Mouse (Mus musculus): ENCODE data around the gene Thtpa.

Thtpa gene

DNA sequence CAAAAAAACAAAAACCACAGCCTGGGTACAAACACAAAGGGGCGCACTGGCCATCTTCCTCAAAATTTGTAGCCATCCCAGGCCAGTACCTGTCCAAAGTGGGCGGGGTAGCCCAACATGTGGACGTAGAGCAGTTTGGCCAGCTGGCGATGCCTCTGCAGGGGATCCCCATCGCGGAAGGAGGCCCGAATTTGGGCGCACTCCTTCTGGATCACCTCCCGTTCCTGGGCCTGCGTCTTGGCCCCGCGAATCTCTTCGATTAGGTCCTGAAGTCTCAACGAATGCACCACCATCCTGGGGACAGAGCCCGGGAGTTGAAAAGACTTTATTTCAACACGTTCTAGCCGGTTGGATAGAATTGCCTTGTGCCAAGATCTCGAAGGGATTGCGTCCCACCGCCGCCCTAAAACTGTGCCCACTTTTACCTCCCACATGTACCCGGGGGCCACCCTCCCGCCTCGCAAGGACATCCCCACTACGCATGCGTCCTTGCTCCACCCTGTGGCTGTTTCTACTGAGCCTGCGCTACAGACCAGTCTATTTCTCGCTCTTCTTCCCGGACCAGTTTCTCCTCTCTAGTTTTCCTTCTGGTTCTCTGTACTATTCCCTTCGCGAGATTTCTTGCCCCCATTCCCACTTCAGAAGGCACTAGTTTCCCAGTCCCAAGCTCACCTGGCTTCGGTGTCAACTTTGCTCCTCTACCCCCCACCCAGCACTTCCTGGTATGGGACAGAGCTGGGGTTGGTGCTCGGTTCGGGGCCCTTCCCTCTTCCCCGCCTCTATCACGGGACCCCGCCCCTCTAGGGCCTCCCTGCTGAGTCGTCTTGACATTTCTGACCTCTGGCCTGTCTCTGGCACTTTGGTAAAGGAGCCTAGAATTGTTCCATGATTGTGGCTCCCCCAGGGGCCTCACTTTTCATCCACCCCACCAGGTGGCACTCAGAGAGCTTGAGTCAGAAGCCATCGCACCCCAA lies 11.5 kb downstream of the Thtpa start, which contains the start of gene Ap1g2:
TSS of gene Ap1g2 (minus strand) at position 758 of the 974 bp plus-strand sequence.
- DNase-seq (ENCODE audit: low spot score in 2 of 2): peak; percentile 80 to 81

DNA sequence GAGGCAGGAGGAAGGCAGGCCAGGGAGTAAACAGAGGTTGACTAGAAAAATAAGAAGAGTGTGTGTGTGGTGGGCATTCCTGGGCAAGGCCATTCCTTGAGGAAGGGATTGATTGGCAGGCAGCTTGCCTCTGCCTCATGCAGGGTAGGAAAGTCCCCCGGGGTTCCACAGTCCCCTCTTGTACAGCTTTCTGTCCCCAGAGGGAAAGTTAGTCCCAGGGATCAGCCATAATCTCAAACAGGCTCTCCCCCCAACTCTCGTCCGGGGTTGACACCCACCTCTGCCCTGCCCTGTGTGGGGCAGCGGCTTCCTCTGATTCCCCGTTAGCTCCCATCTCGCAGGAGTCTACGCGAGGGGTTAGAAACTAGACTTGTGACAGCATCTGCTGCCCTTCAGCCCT lies 12.4 kb downstream of the Thtpa start:
- DNase-seq (ENCODE audit: low spot score in 2 of 2): no peak

- no peak for DNase-seq (ENCODE audit: low spot score in 2 of 2)
Measured at GRCm38 (mm10) chr14:55108202-55108870, 13.8 kb downstream of the Thtpa start.

DNA sequence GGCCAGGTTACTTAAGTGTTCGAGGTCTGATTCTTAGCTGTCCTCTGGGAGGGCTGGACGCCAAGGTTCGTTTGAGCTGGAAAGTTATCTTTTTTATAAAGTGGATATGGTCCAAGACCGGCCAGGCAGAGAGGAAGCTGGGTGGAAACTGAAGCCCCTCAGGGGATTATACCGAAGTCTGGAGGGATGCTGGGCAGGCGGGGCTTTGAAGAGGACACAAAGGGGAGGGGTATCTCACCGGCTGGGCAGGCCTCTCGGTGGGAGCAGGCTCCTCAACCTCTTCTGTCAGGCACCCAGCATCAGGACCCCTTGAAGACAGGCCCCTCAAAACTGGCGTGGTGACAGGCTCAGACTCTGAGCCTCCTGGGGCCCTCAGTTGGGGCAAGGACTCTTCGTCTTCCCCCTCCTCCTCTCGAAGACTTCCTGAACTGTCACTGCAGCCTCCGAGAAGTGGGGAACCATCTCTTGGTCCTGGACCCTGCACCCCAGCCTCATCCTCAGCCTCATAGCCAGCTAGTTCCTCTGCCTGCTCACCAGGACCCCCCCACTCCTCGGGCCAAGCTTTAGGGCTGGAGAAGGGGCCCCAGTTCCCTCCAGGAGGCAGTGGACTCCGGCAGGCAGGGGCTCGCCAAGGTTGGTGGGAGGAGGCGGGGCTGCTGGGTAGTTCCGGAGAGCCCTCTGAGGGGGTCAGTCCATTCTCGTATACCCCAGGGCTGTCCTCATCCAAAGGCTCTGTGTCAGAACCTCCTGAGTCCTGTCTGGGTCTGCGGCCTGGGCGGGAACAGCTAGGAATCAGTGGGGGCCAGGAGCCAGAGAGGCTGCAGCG lies 14.7 kb downstream of the Thtpa start:
- no peak for DNase-seq (ENCODE audit: low spot score in 2 of 2)

DNA sequence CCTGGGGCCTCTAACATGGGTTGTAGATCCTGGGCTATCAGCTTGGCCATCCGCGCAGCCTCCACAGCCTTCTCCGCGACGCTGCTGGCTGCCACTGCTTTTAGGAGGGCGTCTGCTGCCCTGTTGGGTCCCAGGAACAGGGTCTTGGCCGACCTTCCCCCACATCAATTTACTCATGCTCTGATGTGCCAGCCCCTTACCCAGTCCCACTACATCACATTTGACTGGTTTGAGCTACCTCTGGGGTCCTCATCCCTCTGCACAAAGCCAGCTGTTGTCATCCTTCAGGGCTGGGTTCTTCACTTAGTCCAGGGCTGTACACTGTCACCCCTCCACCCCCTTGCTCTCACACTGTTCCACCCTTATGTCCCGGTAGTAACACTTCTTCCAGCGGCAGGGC lies 15.5 kb downstream of the Thtpa start:
- no peak for DNase-seq (ENCODE audit: low spot score in 2 of 2)

DNA sequence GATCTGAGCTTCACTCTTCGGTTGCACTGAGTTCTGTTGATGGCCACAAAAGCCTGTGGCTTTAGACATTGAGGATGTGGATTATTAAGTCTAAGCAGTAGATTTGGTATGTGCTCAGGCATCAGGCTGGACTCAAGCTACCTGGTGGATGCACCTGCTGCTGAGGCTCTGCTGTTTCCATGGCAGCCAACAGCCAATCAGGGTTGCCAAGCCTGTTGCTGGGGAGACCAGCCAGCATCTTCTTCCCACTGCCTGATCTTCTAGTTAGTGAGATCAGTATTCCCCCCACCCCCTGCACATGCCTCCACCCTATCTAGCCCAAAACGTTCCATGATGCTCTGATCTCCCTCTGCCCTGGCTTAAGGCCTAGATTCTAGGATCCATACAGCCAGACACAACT lies 17.1 kb downstream of the Thtpa start:
- DNase-seq (ENCODE audit: low spot score in 2 of 2): no peak

DNA sequence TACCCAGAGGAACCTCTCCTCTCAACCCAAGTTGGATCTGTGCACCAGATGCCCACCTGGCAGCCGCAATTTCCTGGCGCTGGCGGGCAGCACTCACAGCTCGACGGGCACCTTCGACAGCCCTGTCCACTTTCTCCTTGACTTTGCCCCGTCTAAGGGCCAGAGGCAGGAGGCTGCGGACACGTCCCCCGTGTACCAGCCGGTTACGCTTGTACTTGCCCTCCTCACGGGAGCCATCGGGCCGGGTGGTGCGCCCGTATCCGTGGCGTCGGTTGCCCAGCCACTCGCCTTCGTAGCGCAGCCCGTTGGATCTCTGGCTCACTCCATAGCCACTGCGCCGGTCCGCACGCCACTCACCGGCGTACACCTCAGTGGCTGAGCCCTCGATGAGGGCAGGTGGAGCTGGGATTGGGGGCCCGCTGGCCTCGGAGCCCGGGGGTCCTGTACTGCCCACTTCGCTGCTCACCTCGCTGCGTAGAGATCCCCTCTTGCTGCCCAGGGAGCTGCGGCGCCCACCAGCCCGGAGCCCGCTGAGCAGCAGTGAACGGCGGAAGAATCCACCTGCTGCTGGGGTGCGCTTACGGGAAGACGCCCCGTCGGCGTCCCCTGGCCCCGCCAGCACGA lies 18.9 kb downstream of the Thtpa start:
- DNase-seq (ENCODE audit: low spot score in 2 of 2): no peak

GRCm38 (mm10) chr14:55113975-55114645 lies 19.5 kb downstream of the Thtpa start:
- DNase-seq (ENCODE audit: low spot score in 2 of 2): peak in 1 of 2 experiments; percentile 32

DNA sequence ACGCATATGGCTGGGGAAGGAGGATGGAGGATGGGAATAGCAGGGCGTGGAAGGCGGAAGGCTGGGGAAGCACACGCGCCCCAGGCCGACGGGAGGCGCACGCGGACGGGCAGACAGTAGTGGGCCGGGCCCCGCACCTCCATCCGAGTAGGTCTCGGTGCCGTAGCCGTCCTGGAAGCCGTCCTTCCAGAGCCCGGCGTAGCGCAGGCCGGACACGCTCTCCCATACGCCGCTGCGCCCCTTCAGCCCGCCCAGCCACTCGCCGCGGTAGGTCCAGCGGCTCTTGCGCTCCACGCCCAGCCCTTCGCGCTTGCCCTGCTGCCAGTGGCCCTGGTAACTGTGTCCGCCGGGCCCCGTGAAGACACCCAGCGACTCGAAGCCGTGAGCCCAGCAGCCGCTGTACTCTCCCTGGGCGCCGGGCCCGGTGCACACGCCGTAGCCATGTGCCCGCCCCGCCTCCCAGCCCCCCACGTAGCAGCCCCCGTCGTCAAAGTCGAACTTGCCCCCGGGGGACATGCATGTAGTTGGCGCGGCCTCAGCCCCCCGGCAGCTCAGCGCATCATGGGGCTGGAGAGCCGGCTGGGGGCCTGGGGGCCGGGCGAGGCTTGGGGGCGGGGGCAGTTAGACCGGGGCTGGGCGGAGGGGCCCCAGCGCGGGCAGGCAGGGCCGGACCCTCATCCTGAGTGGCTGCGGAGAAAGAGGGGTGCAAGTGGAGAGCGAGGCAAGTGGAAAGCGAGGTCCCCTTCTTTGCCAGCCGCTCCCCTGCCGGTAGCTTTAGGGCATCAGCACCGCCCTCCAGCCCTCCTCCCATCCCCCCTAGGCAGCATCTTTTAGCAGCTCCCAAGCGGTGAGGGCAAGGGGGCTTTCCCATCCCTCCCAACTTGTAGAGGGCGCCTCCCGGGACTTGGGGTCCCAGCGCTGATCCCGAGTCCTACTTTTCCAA lies 20.4 kb downstream of the Thtpa start:
- DNase-seq (ENCODE audit: low spot score in 2 of 2): peak in 1 of 2 experiments; percentile 54

DNA sequence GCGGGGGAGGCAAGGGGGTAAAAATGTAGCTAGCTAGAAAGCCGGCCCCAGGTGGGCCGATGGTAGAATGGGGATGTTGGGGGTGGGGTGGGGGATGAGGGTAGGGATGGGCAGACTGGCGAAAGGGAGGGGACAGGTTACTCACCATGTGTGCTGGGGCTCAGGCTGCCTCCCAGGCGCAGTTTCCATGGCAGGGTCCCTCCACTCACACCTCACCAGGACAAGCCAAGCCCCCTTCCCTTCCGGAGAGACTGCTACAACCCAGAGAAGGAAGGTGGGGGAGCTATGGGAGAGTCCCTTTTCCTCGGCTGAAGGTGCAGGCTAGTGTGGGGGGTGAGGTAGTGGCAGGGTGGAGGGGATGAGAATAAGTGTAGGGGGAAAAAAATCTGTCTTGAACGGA lies 21.3 kb downstream of the Thtpa start:
- no peak for DNase-seq (ENCODE audit: low spot score in 2 of 2)

GRCm38 (mm10) chr14:55116425-55117200 lies 22.0 kb downstream of the Thtpa start, which contains the start of gene Jph4:
Jph4 (minus strand) TSS chr14:55116935.
- no peak for DNase-seq (ENCODE audit: low spot score in 2 of 2)

DNA sequence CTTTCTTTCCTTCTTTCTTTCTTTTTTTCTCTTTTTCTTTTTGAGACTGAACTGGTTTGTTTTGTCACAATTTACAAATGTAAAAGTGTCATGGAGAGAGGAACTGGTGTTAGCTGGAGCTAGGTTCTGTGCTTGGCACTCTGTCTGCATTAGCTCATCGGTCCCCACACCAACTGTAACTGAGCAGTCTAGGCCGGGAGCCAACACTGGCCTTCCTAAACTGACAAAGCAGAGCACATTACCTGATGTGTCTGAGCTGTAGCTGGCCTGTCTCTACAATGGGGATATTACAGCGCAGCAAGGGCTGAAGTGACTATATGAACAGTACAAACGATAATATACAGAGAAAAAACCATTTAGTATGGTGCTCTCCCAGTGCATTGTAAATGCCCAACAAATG lies 24.3 kb downstream of the Thtpa start:
- no peak for DNase-seq (ENCODE audit: low spot score in 2 of 2)

GRCm38 (mm10) chr14:55119421-55120134 lies 25.0 kb downstream of the Thtpa start:
- DNase-seq (ENCODE audit: low spot score in 2 of 2): no peak

DNA sequence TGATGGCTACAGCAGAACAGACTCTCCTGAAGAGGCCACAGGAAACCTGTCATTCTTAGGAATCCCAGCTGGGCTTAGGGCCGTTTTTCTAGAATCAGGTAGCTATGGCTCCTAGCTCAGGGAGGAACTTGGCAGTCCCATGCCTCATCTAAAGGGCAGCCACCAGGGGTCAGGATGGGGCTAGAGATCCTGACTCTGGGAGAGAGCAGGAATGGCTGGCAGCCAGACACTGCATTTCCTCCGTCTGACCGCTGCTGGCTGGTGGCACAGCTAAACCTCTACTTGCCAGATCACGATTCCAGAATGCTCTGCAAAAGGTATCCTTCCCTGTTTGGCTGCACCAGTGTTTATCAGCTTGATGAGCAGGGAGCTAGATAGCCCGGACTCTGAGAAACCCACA lies 27.4 kb downstream of the Thtpa start:
- DNase-seq (ENCODE audit: low spot score in 2 of 2): peak; percentile 52 to 58

DNA sequence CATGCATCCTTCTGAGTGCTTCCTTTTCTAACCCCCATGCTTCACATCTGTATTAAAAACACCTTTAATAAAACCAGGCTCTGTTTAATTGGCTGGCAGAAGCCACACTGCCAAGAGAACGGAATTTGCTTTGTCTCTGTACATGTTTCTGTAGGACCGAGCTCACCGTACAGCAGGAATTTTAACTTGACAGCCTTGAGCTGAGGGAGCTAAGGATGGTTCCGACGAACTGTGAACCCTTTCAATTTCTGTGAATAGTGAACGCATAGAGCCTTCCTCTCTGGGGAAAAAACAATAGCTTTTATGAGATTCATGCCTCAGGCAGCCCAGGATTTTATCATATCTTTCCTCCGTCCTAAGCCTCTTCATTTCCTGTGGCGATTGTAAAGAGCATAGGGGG lies 27.8 kb downstream of the Thtpa start:
- no peak for DNase-seq (ENCODE audit: low spot score in 2 of 2)

- no peak for DNase-seq (ENCODE audit: low spot score in 2 of 2)
Measured at GRCm38 (mm10) chr14:55125711-55126110, 31.1 kb downstream of the Thtpa start.

GRCm38 (mm10) chr14:55126521-55126920 lies 31.9 kb downstream of the Thtpa start:
- no peak for DNase-seq (ENCODE audit: low spot score in 2 of 2)

GRCm38 (mm10) chr14:55135676-55136075 lies 41.1 kb downstream of the Thtpa start:
- no peak for DNase-seq (ENCODE audit: low spot score in 2 of 2)

Data from urinary bladder, adult 18-20 months (tissue).